Mouse (Mus musculus): ENCODE data around the gene Aqp3. TPM values are rescaled to one million over a fixed set of nuclear protein-coding genes. Genes with fewer than 3 reads are reported as not detected.

Aqp3 gene
- polyA plus RNA-seq, 1 experiment from 2014 or later: 1.3 TPM

DNA sequence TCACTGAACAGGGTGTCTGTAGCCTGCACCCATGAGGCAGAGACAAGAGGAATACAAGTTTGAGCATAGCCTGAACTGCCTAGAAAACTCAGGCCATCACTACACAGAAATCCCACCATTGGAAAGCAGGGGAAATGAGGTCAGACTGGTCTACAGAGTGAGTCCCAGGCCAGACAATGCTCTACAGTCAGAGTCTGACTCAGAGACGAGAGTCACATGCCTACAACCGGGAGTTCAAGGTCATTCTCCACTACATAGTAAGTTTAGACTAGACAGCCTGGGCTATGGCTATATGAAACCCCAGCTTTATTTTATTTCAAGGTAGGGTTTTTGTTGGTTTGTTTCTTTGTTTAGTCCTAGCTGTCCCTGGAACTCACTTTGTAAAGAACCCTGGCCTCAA is 49.1 kb downstream of the Aqp3 start:
- 0 out of 2 replicates have a peak, but pooled peaks cover 2% of the 10 kb centered on the region for H3K4me1 ChIP-seq (replicated peaks; ENCODE audit: control insufficient read depth, insufficient read depth, low read length)
- ATAC-seq (ENCODE audit: low FRiP score): no peak
- H3K4me3 ChIP-seq (ENCODE audit: low read depth, low read length): no peak overlapping the region
- no peaks in the 10 kb centered on the region for H3K36me3 ChIP-seq (ENCODE audit: control insufficient read depth, insufficient read depth, low read length)
- DNase-seq (ENCODE audit: low spot score): no peak
- no peaks in the 10 kb centered on the region for H3K27me3 ChIP-seq (ENCODE audit: control insufficient read depth, insufficient read depth, low read length)
- H3K9ac ChIP-seq (ENCODE audit: low read depth, low read length): no peak overlapping the region
- no peak overlapping the region for H3K27ac ChIP-seq (ENCODE audit: low read depth, low read length)
- H3K4me2 ChIP-seq (replicated peaks; ENCODE audit: low read depth, low read length): no peak overlapping the region
- H3K9me3 ChIP-seq (ENCODE audit: control insufficient read depth, low read length): no peaks in the 10 kb centered on the region
- 68% methylated on average over 2 of the region's 2 CpGs for WGBS

DNA sequence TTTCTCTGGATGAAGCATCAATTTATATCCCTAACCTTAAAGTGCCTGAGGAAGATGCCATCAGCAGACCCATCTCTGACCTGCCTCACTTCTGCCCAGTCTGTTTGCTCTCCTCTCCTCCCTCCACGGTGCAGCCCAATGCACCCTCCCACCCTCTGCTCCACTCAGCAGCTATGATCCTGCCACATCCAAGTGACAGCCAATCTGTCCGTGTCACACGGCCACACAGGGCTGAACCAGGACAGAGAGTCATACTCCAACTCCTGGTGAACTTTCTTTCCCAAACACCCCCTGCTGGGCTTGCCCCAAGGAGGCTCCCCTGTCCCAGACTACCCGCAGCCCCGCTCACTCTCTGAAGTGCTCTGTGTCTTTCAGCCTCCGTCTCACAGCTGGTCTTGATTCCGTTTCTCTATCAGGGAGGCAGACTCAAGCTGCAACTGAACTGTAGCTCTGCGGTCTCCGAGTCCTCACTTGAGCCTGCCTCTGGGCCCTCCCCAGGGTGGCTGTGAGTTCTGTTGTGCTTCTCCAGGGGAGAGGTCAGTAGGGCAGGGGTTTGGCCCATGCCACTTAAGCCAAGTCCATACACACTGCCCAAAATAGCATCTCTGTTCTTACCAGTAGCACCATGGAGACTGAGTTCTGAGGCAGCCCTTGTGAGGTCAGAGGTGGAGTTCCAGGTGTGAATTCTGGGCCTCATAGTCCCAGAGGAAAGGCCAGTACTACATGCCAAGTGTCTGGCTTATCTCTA is 50.3 kb downstream of the Aqp3 start, which contains the start of gene Aqp7:
TSS of gene Aqp7 (minus strand) at position 616 of the 748 bp plus-strand sequence.
- Histone ChIP-seq H3K27me3 (ENCODE audit: control insufficient read depth, insufficient read depth, low read length) (no peaks in the 10 kb centered on the region), H3K27ac (ENCODE audit: low read depth, low read length) (no peak within 1 kb of the TSS), H3K4me1 (replicated peaks; ENCODE audit: control insufficient read depth, insufficient read depth, low read length) (0 out of 2 replicates have a peak, but pooled peaks cover 2% of the 10 kb centered on the region), H3K4me2 (replicated peaks; ENCODE audit: low read depth, low read length) (no peak within 1 kb of the TSS), H3K9me3 (ENCODE audit: control insufficient read depth, low read length) (no peaks in the 10 kb centered on the region), H3K36me3 (ENCODE audit: control insufficient read depth, insufficient read depth, low read length) (no peaks in the 10 kb centered on the region), H3K9ac (ENCODE audit: low read depth, low read length) (no peak within 1 kb of the TSS), H3K4me3 (ENCODE audit: low read depth, low read length) (no peak within 1 kb of the TSS)
- ATAC-seq (ENCODE audit: low FRiP score) (no peak), DNase-seq (ENCODE audit: low spot score) (no peak)
- 44% methylated on average over 9 of the region's 9 CpGs for WGBS

DNA sequence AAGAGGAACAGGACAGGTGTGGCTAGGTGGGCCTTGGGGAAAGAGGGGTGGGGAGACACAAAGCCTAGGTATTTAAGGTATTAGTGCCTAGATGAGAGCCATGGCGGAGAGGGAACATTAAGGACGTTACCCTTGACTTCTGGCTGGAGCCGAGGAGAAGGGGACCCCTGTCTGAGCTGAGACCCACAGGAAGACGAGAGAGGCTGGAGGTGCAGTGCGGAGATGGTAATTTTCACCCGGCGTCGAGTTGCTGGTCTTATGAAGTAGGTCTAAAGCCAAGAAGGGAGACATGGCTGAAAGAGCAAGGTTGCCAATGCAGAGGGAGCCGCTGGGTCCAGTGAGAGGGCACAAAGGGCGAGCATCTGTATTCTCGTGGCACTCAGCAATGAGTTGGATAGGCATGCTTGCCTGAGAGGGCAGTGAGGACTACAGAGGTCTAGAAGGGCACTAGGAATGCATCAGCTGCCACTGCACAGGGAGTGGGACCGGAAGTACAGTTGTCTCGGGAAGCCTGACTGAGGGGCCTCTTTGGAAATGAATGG is 51.7 kb downstream of the Aqp3 start:
- ATAC-seq (ENCODE audit: low FRiP score): no peak
- H3K27ac ChIP-seq (ENCODE audit: low read depth, low read length): no peak overlapping the region

GRCm38 (mm10) chr4:41045288-41045687 is 52.7 kb downstream of the Aqp3 start:
- Histone ChIP-seq H3K4me2 (replicated peaks; ENCODE audit: low read depth, low read length) (no peak overlapping the region), H3K9me3 (ENCODE audit: control insufficient read depth, low read length) (no peaks in the 10 kb centered on the region), H3K9ac (ENCODE audit: low read depth, low read length) (no peak overlapping the region), H3K36me3 (ENCODE audit: control insufficient read depth, insufficient read depth, low read length) (no peaks in the 10 kb centered on the region), H3K4me1 (replicated peaks; ENCODE audit: control insufficient read depth, insufficient read depth, low read length) (no peaks in the 10 kb centered on the region), H3K27me3 (ENCODE audit: control insufficient read depth, insufficient read depth, low read length) (no peaks in the 10 kb centered on the region), H3K4me3 (ENCODE audit: low read depth, low read length) (no peak overlapping the region), H3K27ac (ENCODE audit: low read depth, low read length) (no peak overlapping the region)
- DNase-seq (ENCODE audit: low spot score) (no peak), ATAC-seq (ENCODE audit: low FRiP score) (no peak)
- WGBS: 80% methylated on average over 3 of the region's 3 CpGs

More for the DNA sequence above, 51.7 kb downstream of the Aqp3 start:
- WGBS: 85% methylated on average over 13 of the region's 13 CpGs
- no peak overlapping the region for H3K4me3 ChIP-seq (ENCODE audit: low read depth, low read length)
- no peak overlapping the region for H3K9ac ChIP-seq (ENCODE audit: low read depth, low read length)
- no peaks in the 10 kb centered on the region for H3K27me3 ChIP-seq (ENCODE audit: control insufficient read depth, insufficient read depth, low read length)
- 0 out of 2 replicates have a peak, but pooled peaks cover 2% of the 10 kb centered on the region for H3K4me1 ChIP-seq (replicated peaks; ENCODE audit: control insufficient read depth, insufficient read depth, low read length)
- H3K9me3 ChIP-seq (ENCODE audit: control insufficient read depth, low read length): no peaks in the 10 kb centered on the region
- DNase-seq (ENCODE audit: low spot score): no peak
- no peaks in the 10 kb centered on the region for H3K36me3 ChIP-seq (ENCODE audit: control insufficient read depth, insufficient read depth, low read length)
- H3K4me2 ChIP-seq (replicated peaks; ENCODE audit: low read depth, low read length): no peak overlapping the region

DNA sequence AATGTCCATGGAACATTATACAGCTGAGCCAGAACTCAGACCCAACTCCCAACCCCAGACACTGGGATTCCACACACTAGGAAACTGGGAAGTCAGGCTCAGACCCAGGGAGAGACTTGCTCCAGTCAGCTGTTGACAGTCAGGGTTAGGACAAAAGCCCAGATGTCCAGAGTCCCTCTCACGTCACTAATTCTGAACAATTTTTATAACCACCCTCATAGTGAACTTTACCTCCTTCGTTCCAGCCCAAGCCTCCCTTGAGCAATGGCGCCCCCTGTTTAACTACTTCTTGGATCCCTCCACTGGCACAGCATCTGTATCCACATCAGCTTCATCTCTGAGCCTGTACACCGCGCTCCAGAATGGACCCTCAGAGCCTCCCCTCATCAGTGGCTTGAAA is 54.0 kb downstream of the Aqp3 start:
- ATAC-seq (ENCODE audit: low FRiP score) (no peak), DNase-seq (ENCODE audit: low spot score) (no peak)
- Histone ChIP-seq H3K4me2 (replicated peaks; ENCODE audit: low read depth, low read length) (no peak overlapping the region), H3K36me3 (ENCODE audit: control insufficient read depth, insufficient read depth, low read length) (no peaks in the 10 kb centered on the region), H3K4me3 (ENCODE audit: low read depth, low read length) (no peak overlapping the region), H3K27ac (ENCODE audit: low read depth, low read length) (no peak overlapping the region), H3K9me3 (ENCODE audit: control insufficient read depth, low read length) (no peaks in the 10 kb centered on the region), H3K9ac (ENCODE audit: low read depth, low read length) (no peak overlapping the region), H3K27me3 (ENCODE audit: control insufficient read depth, insufficient read depth, low read length) (no peaks in the 10 kb centered on the region), H3K4me1 (replicated peaks; ENCODE audit: control insufficient read depth, insufficient read depth, low read length) (no peaks in the 10 kb centered on the region)
- WGBS: 82% methylated on average over 5 of the region's 5 CpGs

DNA sequence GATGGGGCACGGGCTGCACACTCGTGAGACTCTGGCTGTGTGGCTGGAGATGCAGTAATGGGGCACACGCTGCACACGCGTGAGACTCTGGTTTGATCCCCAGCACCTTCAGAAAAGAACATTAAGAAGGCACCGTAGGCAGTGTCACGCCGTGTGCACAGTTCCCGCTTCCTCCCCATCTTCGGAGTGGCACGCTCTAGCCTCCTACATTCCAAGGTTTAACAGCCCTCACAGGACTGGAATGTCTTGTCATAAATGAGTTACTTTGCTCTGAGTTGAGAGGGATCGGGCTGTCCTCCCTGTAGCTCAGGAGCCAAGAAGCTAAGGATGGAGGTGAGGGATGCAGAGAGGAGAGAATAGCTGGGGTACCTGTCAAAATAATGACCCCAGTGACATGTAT is 55.1 kb downstream of the Aqp3 start:
- Histone ChIP-seq H3K27me3 (ENCODE audit: control insufficient read depth, insufficient read depth, low read length) (no peaks in the 10 kb centered on the region), H3K4me3 (ENCODE audit: low read depth, low read length) (no peak overlapping the region), H3K9me3 (ENCODE audit: control insufficient read depth, low read length) (no peaks in the 10 kb centered on the region), H3K36me3 (ENCODE audit: control insufficient read depth, insufficient read depth, low read length) (no peaks in the 10 kb centered on the region), H3K27ac (ENCODE audit: low read depth, low read length) (no peak overlapping the region), H3K4me1 (replicated peaks; ENCODE audit: control insufficient read depth, insufficient read depth, low read length) (no peaks in the 10 kb centered on the region), H3K4me2 (replicated peaks; ENCODE audit: low read depth, low read length) (no peak overlapping the region), H3K9ac (ENCODE audit: low read depth, low read length) (no peak overlapping the region)
- ATAC-seq (ENCODE audit: low FRiP score) (no peak), DNase-seq (ENCODE audit: low spot score) (no peak)
- 87% methylated on average over 12 of the region's 12 CpGs for WGBS

Other genes with a start within 250 kb of the Aqp3 start
- 15.1 and 16.2 TPM in 2 replicates for gene B4galt1, start 244.2 kb downstream of the Aqp3 start, polyA plus RNA-seq (2014; fragmentation: Nextera tagmentation; extraction: Ambion mirVana)
- not detected in 2 replicates for gene Spink4, start 178.1 kb downstream of the Aqp3 start, polyA plus RNA-seq (2014; fragmentation: Nextera tagmentation; extraction: Ambion mirVana)
- gene Bag1, start 149.9 kb downstream of the Aqp3 start, polyA plus RNA-seq (2014; fragmentation: Nextera tagmentation; extraction: Ambion mirVana): 259 and 262 TPM in 2 replicates
- gene Chmp5, start 149.8 kb downstream of the Aqp3 start, polyA plus RNA-seq (2014; fragmentation: Nextera tagmentation; extraction: Ambion mirVana): 173 and 178 TPM in 2 replicates
- 95.7 and 105 TPM in 2 replicates for gene Nfx1, start 127.3 kb downstream of the Aqp3 start, polyA plus RNA-seq (2014; fragmentation: Nextera tagmentation; extraction: Ambion mirVana)
- gene Aqp7, start 50.0 kb downstream of the Aqp3 start, polyA plus RNA-seq (2014; fragmentation: Nextera tagmentation; extraction: Ambion mirVana): 0.07 TPM in 1 of 2 replicates, not detected in the other
- 14.7 and 17.6 TPM in 2 replicates for gene Nol6, start 26.3 kb upstream of the Aqp3 start, polyA plus RNA-seq (2014; fragmentation: Nextera tagmentation; extraction: Ambion mirVana)
- 100 and 107 TPM in 2 replicates for gene Ube2r2, start 37.6 kb upstream of the Aqp3 start, polyA plus RNA-seq (2014; fragmentation: Nextera tagmentation; extraction: Ambion mirVana)
- gene Ubap2, start 177.0 kb upstream of the Aqp3 start, polyA plus RNA-seq (2014; fragmentation: Nextera tagmentation; extraction: Ambion mirVana): 62.2 and 66.3 TPM in 2 replicates
- gene Dcaf12, start 216.7 kb upstream of the Aqp3 start, polyA plus RNA-seq (2014; fragmentation: Nextera tagmentation; extraction: Ambion mirVana): 40.3 and 55.4 TPM in 2 replicates

Data from hindbrain, embryonic 11.5 days (tissue).